Mouse (Mus musculus) midbrain, embryonic 11.5 days (tissue): ENCODE results near the gene Klk6. TPM values are rescaled to one million over a fixed set of nuclear protein-coding genes. Genes with fewer than 3 reads are reported as not detected.

Experiments used
- ATAC-seq: fragments of 200-750 bp; cut with Nextera tagmentation; 2 replicates; pipeline ENCODE4 v1.8.0; 2017; ENCODE audit warnings: moderate TSS enrichment, moderate library complexity; ENCODE audit not compliant: low FRiP score
- DNase-seq: peaks from one replicate; pipeline ENCODE4 v3.0.0; 2015; ENCODE audit warnings: low spot score; ENCODE audit errors: missing footprints
- H3K27ac ChIP-seq: fragments of 300-500 bp; sonication (generic); 2 replicates; pipeline ENCODE4 v1.5.1; 2014; ENCODE audit warnings: low read depth, low read length
- H3K27me3 ChIP-seq: fragments of 300-500 bp; sonication (generic); 2 replicates; pipeline ENCODE4 v1.6.1; 2014; ENCODE audit warnings: mild to moderate bottlenecking, low read length, moderate library complexity, mixed read lengths; ENCODE audit not compliant: control insufficient read depth, insufficient read depth
- H3K36me3 ChIP-seq: fragments of 300-500 bp; sonication (generic); 2 replicates; pipeline ENCODE4 v1.6.1; 2014; ENCODE audit warnings: mild to moderate bottlenecking, low read length, moderate library complexity, mixed read lengths; ENCODE audit not compliant: control insufficient read depth, insufficient read depth
- H3K4me1 ChIP-seq: fragments of 300-500 bp; sonication (generic); 2 replicates; pipeline ENCODE4 v1.6.1; 2014; ENCODE audit warnings: low read length; ENCODE audit not compliant: control insufficient read depth, insufficient read depth
- H3K4me2 ChIP-seq: fragments of 300-500 bp; sonication (generic); 2 replicates; pipeline ENCODE4 v1.6.1; 2014; ENCODE audit warnings: mild to moderate bottlenecking, moderate library complexity
- H3K4me3 ChIP-seq: fragments of 300-500 bp; sonication (generic); 2 replicates; pipeline ENCODE4 v1.5.1; 2014; ENCODE audit warnings: low read depth, low read length
- H3K9ac ChIP-seq: fragments of 300-500 bp; sonication (generic); 2 replicates; pipeline ENCODE4 v1.6.1; 2014; ENCODE audit warnings: low read length
- H3K9me3 ChIP-seq: fragments of 300-500 bp; sonication (generic); 2 replicates; pipeline ENCODE4 v1.6.1; 2016; ENCODE audit warnings: low read length; ENCODE audit not compliant: control insufficient read depth
- WGBS: fragments of 180-500 bp; shearing (Covaris S2); extraction: QIAGEN DNeasy Blood & Tissue Kit; methylation state at CpG from one replicate; pipeline ENCODE4 v1.1.7; 2014; 5-methylcytosine and 5-hydroxymethylcytosine counted together
- polyA plus RNA-seq: library from polyadenylated mRNA; unstranded; fragments of >200 nt; fragmentation: Nextera tagmentation; extraction: Ambion mirVana; gene quantifications from 2 replicates; pipeline ENCODE4 v1.2.1, GENCODE M21; 2014

Gene Klk6
- polyA plus RNA-seq = 0.40 TPM in 1 of 2 replicates, not detected in the other

- no peak for ATAC-seq
- Histone ChIP-seq H3K9me3 (no peaks in the 10 kb centered on the region), H3K4me1 (no peaks in the 10 kb centered on the region), H3K36me3 (no peaks in the 10 kb centered on the region), H3K27me3 (no peaks in the 10 kb centered on the region), H3K4me2 (no peak within 1 kb of the TSS), H3K9ac (no peak within 1 kb of the TSS), H3K27ac (no peak within 1 kb of the TSS), H3K4me3 (no peak within 1 kb of the TSS)
- 80% methylated on average over 10 of the region's 10 CpGs for WGBS
- DNase-seq = no peak
Observed at GRCm38 (mm10) chr7:43824199-43824598, at the start of gene Klk6. Gene Klk6, plus strand, starts transcription at chr7:43824499.

- Histone ChIP-seq H3K27ac (no peak overlapping the region), H3K36me3 (no peaks in the 10 kb centered on the region), H3K4me1 (peaks cover 6% of the 10 kb centered on the region), H3K9ac (no peak overlapping the region; the same call in 1 of the 2 replicates), H3K27me3 (no peaks in the 10 kb centered on the region), H3K9me3 (no peaks in the 10 kb centered on the region), H3K4me2 (no peak overlapping the region), H3K4me3 (no peak overlapping the region)
- DNase-seq (no peak), ATAC-seq (peak; percentile 51)
- WGBS = 43% methylated on average over 6 of the region's 6 CpGs
Observed at GRCm38 (mm10) chr7:43774802-43775201, 49.5 kb upstream of the Klk6 start.

GRCm38 (mm10) chr7:43775311-43776057 is 48.8 kb upstream of the Klk6 start:
- Histone ChIP-seq H3K4me2 (no peak overlapping the region), H3K9ac (no peak overlapping the region; the same call in 1 of the 2 replicates), H3K9me3 (no peaks in the 10 kb centered on the region), H3K4me3 (no peak overlapping the region), H3K27ac (no peak overlapping the region), H3K4me1 (peaks cover 6% of the 10 kb centered on the region), H3K36me3 (no peaks in the 10 kb centered on the region), H3K27me3 (no peaks in the 10 kb centered on the region)
- ATAC-seq = 0 out of 2 replicates have a peak, but pooled peaks have one; percentile 33
- no peak for DNase-seq
- 38% methylated on average over 7 of the region's 7 CpGs for WGBS

GRCm38 (mm10) chr7:43776506-43776905 is 47.8 kb upstream of the Klk6 start:
- ATAC-seq = no peak
- no peak overlapping the region for H3K4me3 ChIP-seq
- no peaks in the 10 kb centered on the region for H3K36me3 ChIP-seq
- H3K27me3 ChIP-seq = no peaks in the 10 kb centered on the region
- H3K9ac ChIP-seq = no peak overlapping the region
- H3K4me2 ChIP-seq = no peak overlapping the region
- peaks cover 6% of the 10 kb centered on the region for H3K4me1 ChIP-seq
- 93% methylated on average over 5 of the region's 5 CpGs for WGBS
- H3K27ac ChIP-seq = no peak overlapping the region
- DNase-seq = no peak
- no peaks in the 10 kb centered on the region for H3K9me3 ChIP-seq

GRCm38 (mm10) chr7:43777423-43777822 is 46.9 kb upstream of the Klk6 start:
- WGBS = 85% methylated on average over 12 of the region's 12 CpGs

GRCm38 (mm10) chr7:43778176-43778970 is 45.9 kb upstream of the Klk6 start:
- no peak for ATAC-seq
- 89% methylated on average over 10 of the region's 10 CpGs for WGBS
- H3K27me3 ChIP-seq = no peaks in the 10 kb centered on the region
- no peak for DNase-seq
- H3K9me3 ChIP-seq = no peaks in the 10 kb centered on the region
- no peak overlapping the region for H3K4me3 ChIP-seq
- H3K36me3 ChIP-seq = no peaks in the 10 kb centered on the region
- H3K27ac ChIP-seq = no peak overlapping the region
- no peak overlapping the region for H3K9ac ChIP-seq
- H3K4me1 ChIP-seq = peaks cover 6% of the 10 kb centered on the region
- H3K4me2 ChIP-seq = no peak overlapping the region

More at GRCm38 (mm10) chr7:43777423-43777822, 46.9 kb upstream of the Klk6 start:
- H3K4me2 ChIP-seq = no peak overlapping the region
- no peaks in the 10 kb centered on the region for H3K27me3 ChIP-seq
- no peak overlapping the region for H3K27ac ChIP-seq
- H3K4me1 ChIP-seq = peaks cover 6% of the 10 kb centered on the region
- no peak for DNase-seq
- no peak overlapping the region for H3K4me3 ChIP-seq
- H3K9ac ChIP-seq = no peak overlapping the region
- no peaks in the 10 kb centered on the region for H3K36me3 ChIP-seq
- no peak for ATAC-seq
- no peaks in the 10 kb centered on the region for H3K9me3 ChIP-seq

- Histone ChIP-seq H3K36me3 (no peaks in the 10 kb centered on the region), H3K4me2 (no peak overlapping the region), H3K9ac (no peak overlapping the region), H3K27me3 (no peaks in the 10 kb centered on the region), H3K27ac (no peak overlapping the region), H3K4me1 (peaks cover 2% of the 10 kb centered on the region; the same call in 1 of the 2 replicates), H3K9me3 (no peaks in the 10 kb centered on the region), H3K4me3 (no peak overlapping the region)
- DNase-seq (no peak), ATAC-seq (no peak)
- WGBS = 74% methylated on average over 6 of the region's 6 CpGs
Observed at GRCm38 (mm10) chr7:43780241-43780640, 44.1 kb upstream of the Klk6 start.

GRCm38 (mm10) chr7:43780746-43781145 is 43.6 kb upstream of the Klk6 start, which contains the start of gene Klk10:
Gene Klk10, plus strand, starts transcription at chr7:43781035.
- no peak for DNase-seq
- Histone ChIP-seq H3K27me3 (no peaks in the 10 kb centered on the region), H3K4me3 (no peak within 1 kb of the TSS), H3K9ac (no peak within 1 kb of the TSS), H3K36me3 (no peaks in the 10 kb centered on the region), H3K4me2 (no peak within 1 kb of the TSS), H3K4me1 (no peaks in the 10 kb centered on the region; the same call in 1 of the 2 replicates), H3K9me3 (no peaks in the 10 kb centered on the region), H3K27ac (no peak within 1 kb of the TSS)
- 52% methylated on average over 4 of the region's 5 CpGs for WGBS
- ATAC-seq = no peak

GRCm38 (mm10) chr7:43781541-43781940 is 42.8 kb upstream of the Klk6 start:
- no peak overlapping the region for H3K4me3 ChIP-seq
- no peaks in the 10 kb centered on the region for H3K36me3 ChIP-seq
- H3K27ac ChIP-seq = no peak overlapping the region
- H3K27me3 ChIP-seq = no peaks in the 10 kb centered on the region
- ATAC-seq (no peak), DNase-seq (no peak)
- H3K9me3 ChIP-seq = no peaks in the 10 kb centered on the region
- no peaks in the 10 kb centered on the region; the same call in 1 of the 2 replicates for H3K4me1 ChIP-seq
- H3K4me2 ChIP-seq = no peak overlapping the region
- H3K9ac ChIP-seq = no peak overlapping the region
- WGBS = 93% methylated on average over 11 of the region's 11 CpGs
